Mouse (Mus musculus) erythroblast, embryonic 14.5 days (primary cell): Measurements from ENCODE around the gene Ppm1l. TPM values are rescaled to one million over a fixed set of nuclear protein-coding genes. Genes with fewer than 3 reads are reported as not detected.

ENCODE experiments used
- H3K27me3 ChIP-seq: 2 replicates; pipeline ENCODE4 v1.6.1; 2012; ENCODE audit warnings: inconsistent platforms; ENCODE audit not compliant: control insufficient read depth
- H3K36me3 ChIP-seq: 2 replicates; pipeline ENCODE4 v1.6.1; 2012; ENCODE audit warnings: mild to moderate bottlenecking, inconsistent platforms; ENCODE audit not compliant: control insufficient read depth
- H3K4me1 ChIP-seq: 2 replicates; pipeline ENCODE4 v1.6.1; 2012; ENCODE audit warnings: inconsistent platforms; ENCODE audit not compliant: control insufficient read depth
- H3K4me3 ChIP-seq: replicated peaks from 2 replicates; pipeline ENCODE3; 2012; ENCODE audit warnings: moderate library complexity, mild to moderate bottlenecking, inconsistent platforms
- H3K9me3 ChIP-seq: 2 replicates; pipeline ENCODE4 v1.6.1; 2012; ENCODE audit warnings: low read length, inconsistent platforms, mixed read lengths; ENCODE audit not compliant: control insufficient read depth
- GATA1 ChIP-seq: IDR thresholded peaks from 2 replicates; pipeline ENCODE4 v1.6.1; 2012; ENCODE audit warnings: low read length, inconsistent platforms, mixed read lengths
- TAL1 ChIP-seq: IDR thresholded peaks from 3 replicates; pipeline ENCODE4 v1.6.1; 2012; ENCODE audit warnings: low read length, inconsistent platforms, mixed read lengths
- polyA plus RNA-seq: library from polyadenylated mRNA; stranded (reverse); fragments of >175 nt; gene quantifications from 2 replicates; pipeline ENCODE4 v1.2.3, GENCODE M21; 2012

The Ppm1l gene
- polyA plus RNA-seq, 1 experiment = 0.28 TPM

- no peaks in the 10 kb centered on the region for H3K4me1 ChIP-seq
- H3K9me3 ChIP-seq = no peaks in the 10 kb centered on the region
- no peak for TF ChIP-seq GATA1
- no peak for TF ChIP-seq TAL1
- H3K4me3 ChIP-seq = no peak overlapping the region
- no peaks in the 10 kb centered on the region for H3K36me3 ChIP-seq
- no peaks in the 10 kb centered on the region for H3K27me3 ChIP-seq
These were observed 216.0 kb downstream of the Ppm1l start for GRCm38 (mm10) chr3:69532687-69533086.

- no peak for TF ChIP-seq GATA1
- TF ChIP-seq TAL1 = no peak
- Histone ChIP-seq H3K27me3 (no peaks in the 10 kb centered on the region), H3K4me3 (no peak overlapping the region)
These were observed 218.8 kb downstream of the Ppm1l start for GRCm38 (mm10) chr3:69535486-69535885.

GRCm38 (mm10) chr3:69535941-69536647 is 219.4 kb downstream of the Ppm1l start:
- Histone ChIP-seq H3K4me1 (no peaks in the 10 kb centered on the region), H3K27me3 (no peaks in the 10 kb centered on the region), H3K36me3 (no peaks in the 10 kb centered on the region), H3K4me3 (no peak overlapping the region), H3K9me3 (no peaks in the 10 kb centered on the region)
- TF ChIP-seq TAL1 = no peak
- TF ChIP-seq GATA1 = no peak

More at GRCm38 (mm10) chr3:69535486-69535885, 218.8 kb downstream of the Ppm1l start:
- Histone ChIP-seq H3K9me3 (no peaks in the 10 kb centered on the region), H3K4me1 (no peaks in the 10 kb centered on the region), H3K36me3 (no peaks in the 10 kb centered on the region)

- Histone ChIP-seq H3K36me3 (no peaks in the 10 kb centered on the region), H3K9me3 (no peaks in the 10 kb centered on the region), H3K4me1 (no peaks in the 10 kb centered on the region), H3K4me3 (no peak overlapping the region), H3K27me3 (no peaks in the 10 kb centered on the region)
- TF ChIP-seq GATA1 (no peak), TAL1 (no peak)
These were observed 226.3 kb downstream of the Ppm1l start for GRCm38 (mm10) chr3:69542962-69543361.

DNA sequence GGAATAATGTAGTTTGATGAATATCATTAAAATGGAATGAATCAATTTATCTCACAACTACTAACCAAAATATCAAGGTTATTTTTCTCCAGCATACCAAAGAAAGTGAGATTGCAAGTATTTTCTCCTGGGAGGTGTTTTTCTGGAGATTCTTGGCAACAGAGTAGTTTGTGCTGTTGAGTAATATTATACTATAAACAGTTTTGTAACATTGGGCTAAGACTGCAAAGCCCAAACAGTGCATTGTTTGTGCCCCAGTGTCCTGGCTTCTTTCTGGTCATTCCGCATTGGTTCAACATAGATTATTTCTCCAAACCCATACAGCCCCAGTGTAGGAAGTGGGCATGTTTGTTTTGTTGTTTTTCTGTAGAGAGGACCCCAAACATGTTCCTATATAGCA is 227.1 kb downstream of the Ppm1l start:
- H3K4me3 ChIP-seq = no peak overlapping the region
- H3K4me1 ChIP-seq = no peaks in the 10 kb centered on the region
- H3K27me3 ChIP-seq = no peaks in the 10 kb centered on the region
- TF ChIP-seq GATA1 (no peak), TAL1 (no peak)
- no peaks in the 10 kb centered on the region for H3K9me3 ChIP-seq
- no peaks in the 10 kb centered on the region for H3K36me3 ChIP-seq

- Histone ChIP-seq H3K36me3 (no peaks in the 10 kb centered on the region), H3K9me3 (no peaks in the 10 kb centered on the region), H3K4me3 (no peak overlapping the region), H3K27me3 (no peaks in the 10 kb centered on the region), H3K4me1 (no peaks in the 10 kb centered on the region)
- TF ChIP-seq GATA1 = no peak
- TF ChIP-seq TAL1 = no peak
These were observed 228.4 kb downstream of the Ppm1l start for GRCm38 (mm10) chr3:69545017-69545416.

- TF ChIP-seq GATA1 = no peak
- TF ChIP-seq TAL1 = no peak
- Histone ChIP-seq H3K4me3 (no peak overlapping the region), H3K4me1 (no peaks in the 10 kb centered on the region), H3K36me3 (peaks cover 9% of the 10 kb centered on the region), H3K9me3 (no peaks in the 10 kb centered on the region), H3K27me3 (no peaks in the 10 kb centered on the region)
These were observed 232.2 kb downstream of the Ppm1l start for GRCm38 (mm10) chr3:69548704-69549455.

- no peak overlapping the region for H3K4me3 ChIP-seq
- no peaks in the 10 kb centered on the region for H3K9me3 ChIP-seq
- H3K36me3 ChIP-seq = peaks cover 12% of the 10 kb centered on the region
- H3K27me3 ChIP-seq = no peaks in the 10 kb centered on the region
- no peaks in the 10 kb centered on the region for H3K4me1 ChIP-seq
- TF ChIP-seq TAL1 = no peak
- TF ChIP-seq GATA1 = no peak
These were observed 232.9 kb downstream of the Ppm1l start for GRCm38 (mm10) chr3:69549602-69550001.

DNA sequence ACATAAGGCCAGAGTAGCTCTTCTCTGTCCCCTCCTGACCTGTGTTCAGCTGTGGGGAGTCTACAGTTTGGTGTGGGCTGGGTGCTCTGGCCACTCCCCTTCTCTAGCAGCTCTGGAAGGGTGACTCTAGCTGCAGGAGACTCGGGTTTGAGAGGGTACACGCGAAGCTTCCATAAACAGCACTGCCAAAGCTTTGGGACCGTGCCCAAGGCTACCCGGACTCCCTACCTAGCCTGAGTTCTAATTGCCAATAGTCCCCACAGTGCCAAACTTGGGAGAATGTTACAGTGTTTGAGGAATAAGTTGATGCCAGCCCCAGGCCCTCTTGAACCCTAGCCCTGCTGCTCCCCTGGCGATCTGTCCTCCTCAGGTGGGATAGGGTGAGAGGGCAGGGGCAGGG is 238.8 kb downstream of the Ppm1l start:
- Histone ChIP-seq H3K9me3 (no peaks in the 10 kb centered on the region), H3K4me1 (no peaks in the 10 kb centered on the region), H3K36me3 (peaks cover 12% of the 10 kb centered on the region), H3K4me3 (no peak overlapping the region), H3K27me3 (no peaks in the 10 kb centered on the region)
- TF ChIP-seq TAL1 (no peak), GATA1 (no peak)
